Mouse (Mus musculus) C2C12 (cell line): ENCODE measurements at regions not wholly inside any gene's neighbourhood (a gene's known extent, or its start where the extent isn't known, plus 50 kb on each side); places are given as distances from the start of the nearest gene placed in this dataset.

ENCODE experiments used
- CTCF ChIP-seq: IDR thresholded peaks from one replicate; pipeline ENCODE4 v1.5.1; 2011; ENCODE audit not compliant: control insufficient read depth, insufficient read depth, insufficient read length
- FOSL1 ChIP-seq: IDR thresholded peaks from one replicate; pipeline ENCODE4 v1.8.0; 2011; ENCODE audit warnings: mild to moderate bottlenecking, low read length; ENCODE audit not compliant: poor library complexity, insufficient read depth, severe bottlenecking
- MAX ChIP-seq: IDR thresholded peaks from one replicate; pipeline ENCODE4 v1.6.1; 2011; ENCODE audit warnings: mild to moderate bottlenecking, control low read depth
- USF1 ChIP-seq: IDR thresholded peaks from one replicate; pipeline ENCODE4 v1.6.1; 2011; ENCODE audit warnings: low read depth, mild to moderate bottlenecking, control low read depth, moderate library complexity

DNA sequence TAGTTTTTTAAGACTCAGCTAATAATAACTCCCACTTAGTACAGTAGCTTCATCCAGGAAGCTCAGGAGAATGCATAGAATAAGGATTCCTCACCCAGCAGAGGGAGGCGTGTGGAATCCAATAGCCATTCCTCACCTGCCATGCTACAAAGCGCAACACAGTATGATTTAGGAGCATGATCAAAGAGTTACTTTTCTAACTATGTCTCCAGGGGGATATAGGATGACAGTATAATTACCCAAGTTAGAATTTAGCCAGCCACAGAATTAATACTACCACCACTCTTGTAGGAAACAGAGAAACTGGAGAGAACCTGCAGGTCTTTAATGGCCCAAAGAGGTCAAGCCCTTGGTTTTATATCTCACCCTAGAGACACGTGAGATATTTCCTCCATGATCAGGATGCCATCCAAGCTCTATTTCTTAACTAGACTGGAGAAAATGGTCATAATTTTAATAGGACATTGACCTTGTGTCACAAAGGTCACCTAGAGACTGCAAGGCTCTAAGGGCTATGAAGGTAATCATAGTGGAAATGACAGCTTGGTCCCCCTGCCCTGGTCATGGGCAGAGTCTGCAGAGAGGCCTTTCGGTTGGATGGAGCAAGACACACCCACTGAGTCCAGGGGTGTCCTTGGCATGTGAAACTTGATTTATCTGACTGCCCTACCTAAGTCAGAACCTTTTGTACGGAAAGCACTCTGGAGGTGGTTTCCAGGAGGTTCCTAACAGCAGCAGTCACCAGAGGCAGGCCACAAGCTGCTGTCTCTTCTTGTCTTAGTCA, 512.3 kb upstream of the Nox3 start:
- TF ChIP-seq USF1: no peak
- TF ChIP-seq CTCF: no peak
- no peak for TF ChIP-seq FOSL1
- TF ChIP-seq MAX: no peak
